Mouse (Mus musculus) limb, embryonic 11.5 days (tissue): ENCODE measurements around the gene Mafk. TPM values are rescaled to one million over a fixed set of nuclear protein-coding genes. Genes with fewer than 3 reads are reported as not detected.

Experiments used
- ATAC-seq: fragments of 200-750 bp; cut with Nextera tagmentation; 2 replicates; pipeline ENCODE4 v1.8.0; 2017; ENCODE audit warnings: low read depth; ENCODE audit not compliant: insufficient number of reproducible peaks, low FRiP score, low TSS enrichment
- DNase-seq: peaks from one replicate; pipeline ENCODE4 v3.0.0-alpha.2; 2015; ENCODE audit warnings: low spot score
- H3K27ac ChIP-seq: fragments of 300-500 bp; sonication (generic); replicated peaks from 2 replicates; pipeline ENCODE4 v1.5.1; 2014; ENCODE audit warnings: low read depth, mild to moderate bottlenecking, low read length
- H3K27me3 ChIP-seq: fragments of 300-500 bp; sonication (generic); 2 replicates; pipeline ENCODE4 v1.6.1; 2014; ENCODE audit warnings: mild to moderate bottlenecking, low read length, mixed read lengths; ENCODE audit not compliant: control insufficient read depth, insufficient read depth
- H3K36me3 ChIP-seq: fragments of 300-500 bp; sonication (generic); 2 replicates; pipeline ENCODE4 v1.6.1; 2014; ENCODE audit warnings: mild to moderate bottlenecking, low read length, moderate library complexity, mixed read lengths; ENCODE audit not compliant: control insufficient read depth, insufficient read depth
- H3K4me1 ChIP-seq: fragments of 300-500 bp; sonication (generic); 2 replicates; pipeline ENCODE4 v1.6.1; 2014; ENCODE audit warnings: low read length, mixed read lengths; ENCODE audit not compliant: control insufficient read depth, insufficient read depth
- H3K4me2 ChIP-seq: fragments of 300-500 bp; sonication (generic); 2 replicates; pipeline ENCODE4 v1.6.1; 2014; ENCODE audit warnings: low read depth, mild to moderate bottlenecking, moderate library complexity; ENCODE audit not compliant: severe bottlenecking
- H3K4me3 ChIP-seq: fragments of 300-500 bp; sonication (generic); 2 replicates; pipeline ENCODE4 v1.5.1; 2014; ENCODE audit warnings: low read depth, low read length
- H3K9ac ChIP-seq: fragments of 300-500 bp; sonication (generic); 2 replicates; pipeline ENCODE4 v1.6.1; 2014; ENCODE audit warnings: mild to moderate bottlenecking, low read length
- H3K9me3 ChIP-seq: fragments of 300-500 bp; sonication (generic); 2 replicates; pipeline ENCODE4 v1.6.1; 2016; ENCODE audit warnings: low read length; ENCODE audit not compliant: control insufficient read depth
- WGBS: fragments of 180-500 bp; shearing (Covaris S2); extraction: QIAGEN DNeasy Blood & Tissue Kit; methylation state at CpG from one replicate; pipeline ENCODE4 v1.1.7; 2014; 5-methylcytosine and 5-hydroxymethylcytosine counted together
- polyA plus RNA-seq: library from polyadenylated mRNA; unstranded; fragments of >200 nt; fragmentation: Nextera tagmentation; extraction: Ambion mirVana; gene quantifications from 2 replicates; pipeline ENCODE4 v1.2.1, GENCODE M21; 2014

The Mafk gene
- polyA plus RNA-seq, 1 experiment from 2014 or later, result 4.6 TPM

DNA sequence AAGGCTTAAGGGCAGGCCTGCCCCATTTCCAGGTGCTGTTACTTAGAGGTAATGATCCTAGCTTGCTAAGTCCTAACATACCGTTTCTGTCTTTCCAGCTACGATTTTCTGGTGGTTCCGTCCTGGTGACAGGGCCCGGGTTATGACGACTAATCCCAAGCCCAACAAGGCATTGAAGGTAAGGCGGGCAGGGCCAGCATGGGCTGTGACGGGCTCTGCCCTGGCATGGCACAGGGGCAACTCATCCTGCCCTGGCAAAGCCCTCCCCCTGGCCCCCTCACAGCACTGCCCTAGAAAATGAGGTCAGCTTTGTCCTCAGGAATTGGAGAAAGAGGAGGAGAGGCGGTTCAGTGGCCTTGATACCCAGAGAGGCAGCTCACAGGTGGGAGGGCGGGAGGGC, 7.7 kb downstream of the Mafk start:
- Histone ChIP-seq H3K27ac (no peak overlapping the region), H3K36me3 (peaks cover 3% of the 10 kb centered on the region; the same call in 1 of the 2 replicates), H3K4me2 (no peak overlapping the region), H3K9ac (no peak overlapping the region), H3K4me1 (peaks cover 22% of the 10 kb centered on the region; the same call in 1 of the 2 replicates), H3K27me3 (no peaks in the 10 kb centered on the region), H3K9me3 (no peaks in the 10 kb centered on the region), H3K4me3 (no peak overlapping the region)
- no peak for DNase-seq
- ATAC-seq, result no peak
- WGBS, result 90% methylated on average over 9 of the region's 9 CpGs

DNA sequence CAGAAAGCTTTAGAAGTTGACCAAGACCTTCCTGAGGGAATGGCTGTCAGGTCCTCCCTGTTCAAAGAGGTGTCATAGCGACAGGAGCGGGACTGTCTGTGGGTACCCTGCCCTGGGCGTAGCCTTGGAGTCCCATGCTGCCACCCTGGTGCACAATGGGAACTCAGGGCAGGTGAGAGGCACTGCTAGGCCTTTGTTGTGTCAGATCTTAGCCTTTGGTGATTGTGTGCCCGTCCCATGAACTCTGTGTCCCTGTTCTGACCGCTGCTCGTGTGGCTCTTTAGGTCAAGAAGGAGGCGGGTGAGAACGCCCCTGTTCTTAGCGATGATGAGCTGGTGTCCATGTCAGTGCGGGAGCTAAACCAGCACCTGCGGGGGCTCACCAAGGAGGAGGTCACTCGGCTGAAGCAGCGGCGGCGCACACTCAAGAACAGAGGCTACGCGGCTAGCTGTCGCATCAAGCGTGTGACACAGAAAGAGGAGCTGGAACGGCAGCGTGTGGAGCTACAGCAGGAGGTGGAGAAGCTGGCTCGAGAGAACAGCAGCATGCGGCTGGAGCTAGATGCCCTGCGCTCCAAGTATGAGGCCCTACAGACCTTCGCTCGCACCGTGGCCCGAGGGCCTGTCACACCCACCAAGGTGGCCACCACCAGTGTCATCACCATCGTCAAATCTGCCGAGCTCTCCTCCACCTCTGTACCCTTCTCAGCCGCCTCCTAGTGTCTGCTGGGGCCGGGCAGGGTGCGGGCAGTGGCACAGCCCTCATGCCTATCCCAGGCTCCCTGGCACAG, 8.7 kb downstream of the Mafk start:
- H3K36me3 ChIP-seq, result peaks cover 3% of the 10 kb centered on the region; the same call in 1 of the 2 replicates
- no peak overlapping the region for H3K27ac ChIP-seq
- ATAC-seq, result no peak
- no peak overlapping the region for H3K4me3 ChIP-seq
- H3K27me3 ChIP-seq, result no peaks in the 10 kb centered on the region
- no peak overlapping the region for H3K9ac ChIP-seq
- no peak for DNase-seq
- H3K9me3 ChIP-seq, result no peaks in the 10 kb centered on the region
- WGBS, result 91% methylated on average over 32 of the region's 33 CpGs
- H3K4me2 ChIP-seq, result no peak overlapping the region
- peaks cover 23% of the 10 kb centered on the region; the same call in 1 of the 2 replicates for H3K4me1 ChIP-seq

DNA sequence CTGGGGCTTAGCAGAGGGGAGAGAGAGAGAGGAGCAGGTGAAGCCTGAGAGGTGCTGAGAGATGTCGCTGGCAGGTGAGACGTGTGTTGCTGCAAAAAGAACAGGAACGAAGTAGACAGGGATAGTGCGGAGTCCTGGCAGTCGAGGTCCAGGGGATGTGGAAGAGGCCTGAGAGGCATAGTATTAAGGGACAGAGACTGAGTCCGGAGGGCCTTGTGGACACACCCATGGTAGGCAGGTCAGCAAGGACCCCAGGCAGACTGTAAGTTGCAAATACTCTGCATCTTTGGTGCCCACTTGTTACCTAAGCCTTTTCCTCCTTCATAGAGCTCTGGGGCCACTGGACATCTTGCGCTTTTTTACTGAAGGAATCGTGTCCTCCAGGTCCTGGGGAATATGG, 9.9 kb downstream of the Mafk start:
- no peak for ATAC-seq
- no peak for DNase-seq
- no peak overlapping the region for H3K4me2 ChIP-seq
- WGBS, result 92% methylated on average over 8 of the region's 8 CpGs
- H3K9me3 ChIP-seq, result no peaks in the 10 kb centered on the region
- H3K9ac ChIP-seq, result no peak overlapping the region
- H3K4me1 ChIP-seq, result peaks cover 23% of the 10 kb centered on the region; the same call in 1 of the 2 replicates
- no peaks in the 10 kb centered on the region for H3K27me3 ChIP-seq
- no peak overlapping the region for H3K27ac ChIP-seq
- no peak overlapping the region for H3K4me3 ChIP-seq
- H3K36me3 ChIP-seq, result peaks cover 3% of the 10 kb centered on the region; the same call in 1 of the 2 replicates

DNA sequence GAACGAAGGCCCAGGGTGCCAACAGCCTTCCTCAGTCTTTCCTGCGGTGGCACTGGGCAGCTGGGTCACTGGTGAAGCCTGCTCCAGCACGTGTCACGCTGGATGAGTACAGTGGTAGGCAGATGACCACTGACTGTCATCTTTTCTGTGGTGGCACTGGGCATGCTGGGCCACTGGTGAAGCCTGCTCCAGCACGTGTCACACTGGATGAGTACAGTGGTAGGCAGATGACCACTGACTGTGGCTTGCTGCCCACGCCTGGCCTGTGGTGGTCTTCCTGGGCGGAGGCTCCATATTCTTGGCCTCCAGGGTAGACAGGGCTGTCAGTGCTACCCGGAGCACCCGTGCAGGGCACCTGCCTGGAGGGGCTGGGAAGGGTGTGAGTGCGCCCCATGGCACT, 10.6 kb downstream of the Mafk start:
- DNase-seq (no peak), ATAC-seq (no peak)
- WGBS, result 92% methylated on average over 10 of the region's 10 CpGs
- Histone ChIP-seq H3K27me3 (no peaks in the 10 kb centered on the region), H3K27ac (no peak overlapping the region), H3K9ac (no peak overlapping the region), H3K4me2 (no peak overlapping the region), H3K9me3 (no peaks in the 10 kb centered on the region), H3K4me3 (no peak overlapping the region), H3K4me1 (peaks cover 21% of the 10 kb centered on the region; the same call in 1 of the 2 replicates), H3K36me3 (peaks cover 3% of the 10 kb centered on the region; the same call in 1 of the 2 replicates)

DNA sequence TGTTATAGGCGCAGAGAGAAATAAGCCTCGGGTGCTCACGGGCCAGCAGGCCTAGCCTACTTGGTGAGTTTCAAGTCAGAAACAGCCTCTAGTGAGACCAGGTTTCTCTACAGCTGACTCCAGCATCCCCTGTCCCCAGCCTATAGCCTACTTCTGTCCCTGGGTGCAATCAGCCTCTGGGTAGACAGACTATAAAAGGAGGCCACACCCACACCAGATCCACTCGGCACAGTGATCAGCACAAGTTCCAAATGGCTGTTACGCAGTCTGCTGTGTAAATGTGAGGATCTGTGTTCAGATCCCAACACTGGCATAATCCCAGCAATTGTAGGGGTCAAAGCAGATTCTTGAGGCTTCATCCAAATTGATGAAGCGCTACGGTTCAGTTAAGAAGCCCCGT, 11.9 kb downstream of the Mafk start:
- peaks cover 9% of the 10 kb centered on the region; the same call in 1 of the 2 replicates for H3K4me1 ChIP-seq

DNA sequence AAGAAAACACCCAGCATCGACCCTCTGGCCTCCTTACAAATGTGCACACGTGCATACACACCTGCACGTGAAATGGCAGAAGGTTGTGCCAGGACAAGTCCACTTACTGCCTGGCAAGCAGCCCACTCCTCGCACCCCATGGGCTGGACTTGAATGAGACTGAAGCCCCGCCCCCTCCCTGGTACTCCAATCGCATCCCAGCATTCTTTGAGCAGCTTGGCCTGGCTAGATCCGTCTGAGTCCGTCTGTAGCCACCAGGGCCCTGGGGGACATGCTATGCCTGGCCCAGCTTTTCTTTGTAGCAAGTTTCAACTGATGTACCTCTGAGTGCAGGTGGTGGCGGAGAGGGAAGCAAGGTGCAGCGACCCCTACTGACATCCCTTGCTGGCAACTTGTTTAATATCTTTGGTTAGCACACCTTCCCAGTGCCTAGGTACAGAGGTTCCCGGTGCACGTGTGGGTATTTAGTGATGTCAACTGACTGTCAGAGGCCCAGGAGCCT, 12.3 kb downstream of the Mafk start:
- WGBS, result 13% methylated on average over 12 of the region's 12 CpGs
- Histone ChIP-seq H3K27me3 (no peaks in the 10 kb centered on the region), H3K36me3 (peaks cover 3% of the 10 kb centered on the region; the same call in 1 of the 2 replicates), H3K27ac (peak overlapping the region; percentile 36; the same call in 1 of the 2 replicates), H3K4me1 (peaks cover 8% of the 10 kb centered on the region; the same call in 1 of the 2 replicates), H3K4me2 (peak overlapping the region; percentile 29), H3K9ac (peak overlapping the region; percentile 13; the same call in 1 of the 2 replicates), H3K9me3 (no peaks in the 10 kb centered on the region), H3K4me3 (no peak overlapping the region)
- ATAC-seq (peak; percentile 68), DNase-seq (peak; percentile 75)

More for the DNA sequence above, 11.9 kb downstream of the Mafk start:
- no peak for ATAC-seq
- Histone ChIP-seq H3K9me3 (no peaks in the 10 kb centered on the region), H3K27ac (no peak overlapping the region), H3K4me3 (no peak overlapping the region), H3K36me3 (peaks cover 3% of the 10 kb centered on the region; the same call in 1 of the 2 replicates), H3K9ac (no peak overlapping the region), H3K27me3 (no peaks in the 10 kb centered on the region), H3K4me2 (no peak overlapping the region; the same call in 1 of the 2 replicates)
- WGBS, result 64% methylated on average over 8 of the region's 8 CpGs
- no peak for DNase-seq

DNA sequence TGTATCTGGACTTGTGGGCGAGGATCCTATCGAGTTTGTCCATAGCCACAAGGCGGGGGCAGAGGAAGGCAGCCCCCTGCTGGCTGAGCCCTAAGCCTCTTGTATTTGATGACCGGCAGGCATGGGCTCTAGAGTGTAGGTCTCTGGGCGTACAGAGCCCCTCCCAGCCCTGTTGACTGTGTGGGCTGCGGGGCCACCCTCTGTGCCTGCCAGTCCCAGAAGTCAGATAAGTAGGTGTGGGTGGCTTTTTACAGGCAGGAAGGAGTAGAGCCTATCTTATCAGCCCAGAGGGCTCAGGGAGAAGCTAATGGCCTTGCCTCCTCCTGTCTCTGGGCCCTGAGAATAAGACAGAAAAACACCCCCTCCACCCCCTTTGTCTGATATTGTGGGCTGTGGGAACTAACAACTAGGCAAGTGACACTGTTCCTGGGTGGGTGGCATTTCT, 12.8 kb downstream of the Mafk start:
- ATAC-seq (no peak), DNase-seq (no peak)
- H3K27me3 ChIP-seq, result no peaks in the 10 kb centered on the region
- no peaks in the 10 kb centered on the region for H3K9me3 ChIP-seq
- WGBS, result 9% methylated on average over 6 of the region's 6 CpGs
- H3K4me3 ChIP-seq, result no peak overlapping the region
- peaks cover 3% of the 10 kb centered on the region; the same call in 1 of the 2 replicates for H3K36me3 ChIP-seq
- no peak overlapping the region for H3K27ac ChIP-seq
- H3K4me2 ChIP-seq, result peak overlapping the region; percentile 29
- H3K4me1 ChIP-seq, result peaks cover 8% of the 10 kb centered on the region; the same call in 1 of the 2 replicates
- 0 out of 2 replicates have a peak overlapping the region, but pooled peaks have one; percentile 13 for H3K9ac ChIP-seq

DNA sequence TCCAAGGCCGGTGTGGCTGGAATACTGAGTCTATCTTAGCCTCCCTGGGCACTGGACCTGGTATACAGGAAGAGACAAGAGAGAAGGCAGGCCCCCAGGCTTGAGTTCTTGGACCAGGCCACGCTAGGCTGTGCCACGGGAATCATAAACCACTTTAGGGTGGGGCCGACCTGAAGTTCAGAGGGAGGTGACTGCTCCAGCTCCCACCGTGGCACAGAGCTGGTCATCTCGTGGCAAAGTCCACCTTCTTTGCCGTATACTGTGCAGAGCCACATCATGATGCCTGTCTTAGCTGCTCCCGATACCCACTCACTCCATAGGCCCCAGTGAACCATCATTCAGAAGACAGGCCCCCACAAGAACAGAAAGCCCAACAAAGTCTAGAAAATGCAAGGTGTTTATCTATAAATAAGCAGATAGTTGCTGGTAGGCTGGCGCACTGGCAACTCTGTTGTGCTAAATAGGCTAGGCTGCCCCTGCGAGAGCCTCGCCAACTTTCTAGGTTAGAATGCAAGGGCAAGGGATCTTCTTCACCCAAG, 13.3 kb downstream of the Mafk start:
- Histone ChIP-seq H3K4me3 (no peak overlapping the region), H3K4me1 (peaks cover 8% of the 10 kb centered on the region; the same call in 1 of the 2 replicates), H3K27me3 (no peaks in the 10 kb centered on the region), H3K27ac (no peak overlapping the region), H3K36me3 (peaks cover 3% of the 10 kb centered on the region; the same call in 1 of the 2 replicates), H3K4me2 (no peak overlapping the region), H3K9me3 (no peaks in the 10 kb centered on the region), H3K9ac (no peak overlapping the region)
- 88% methylated on average over 11 of the region's 11 CpGs for WGBS
- DNase-seq (peak; percentile 20), ATAC-seq (no peak)
